Mouse (Mus musculus): ENCODE measurements at regions not wholly inside any gene's neighbourhood (a gene's known extent, or its start where the extent isn't known, plus 50 kb on each side); places are given as distances from the start of the nearest gene placed in this dataset.

DNA sequence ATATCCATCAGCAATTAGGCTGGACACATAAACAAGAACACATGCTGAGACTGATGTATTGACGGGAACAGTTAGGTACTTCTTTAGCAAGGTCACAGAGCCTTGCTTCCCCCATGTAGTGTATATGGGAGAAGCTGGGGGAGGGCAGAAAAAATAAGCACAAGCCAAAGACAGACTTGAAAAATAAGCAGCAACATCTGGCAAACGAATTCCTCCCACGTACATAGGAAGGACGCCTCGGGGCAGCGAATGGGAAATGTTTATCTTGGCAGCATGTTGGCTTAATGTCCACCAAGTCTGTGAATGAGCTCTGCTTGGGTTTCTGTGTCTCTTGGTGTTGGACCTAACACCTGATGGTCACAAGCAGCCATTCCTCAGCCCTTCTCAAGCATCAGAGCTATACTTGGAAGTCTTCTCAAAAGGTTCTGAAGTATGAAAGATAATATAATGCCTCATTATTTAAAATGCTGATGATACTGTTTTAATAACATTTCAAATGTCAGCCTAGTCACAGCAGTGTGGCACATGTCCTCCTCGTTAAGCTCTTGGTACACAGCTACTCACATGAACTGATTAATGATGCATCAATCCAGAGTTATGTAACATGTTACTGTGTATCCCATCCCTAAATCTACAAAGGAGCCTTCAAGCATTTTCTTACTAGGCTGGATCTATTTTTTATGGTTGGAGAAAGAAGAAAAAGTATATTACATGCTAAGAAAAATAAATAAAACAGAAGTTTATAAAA is 118.3 kb upstream of the Ednra start:
- DNase-seq: no peak
- intact Hi-C loops (cut with DNase I): no loop called here

DNA sequence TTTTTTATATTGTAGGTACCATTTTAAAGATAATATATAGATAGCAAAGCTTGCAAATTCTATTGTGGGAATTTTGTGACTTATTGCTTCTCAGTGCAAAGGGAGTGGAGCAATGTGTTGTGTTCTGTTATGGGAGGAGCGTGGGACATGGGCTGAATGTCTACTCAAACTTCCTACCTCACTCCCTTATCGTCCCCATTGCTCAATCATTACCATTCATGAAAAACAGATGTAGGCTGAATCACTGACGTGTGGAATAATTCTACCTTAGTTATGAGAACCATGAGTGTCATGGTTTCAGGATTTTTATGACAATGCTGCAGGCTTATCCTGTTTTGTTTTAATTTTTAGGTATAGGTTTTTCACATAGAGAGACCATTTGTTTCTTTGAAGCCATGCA is 119.0 kb upstream of the Ednra start:
- DNase-seq: no peak
- intact Hi-C loops (cut with DNase I): no loop called here

DNA sequence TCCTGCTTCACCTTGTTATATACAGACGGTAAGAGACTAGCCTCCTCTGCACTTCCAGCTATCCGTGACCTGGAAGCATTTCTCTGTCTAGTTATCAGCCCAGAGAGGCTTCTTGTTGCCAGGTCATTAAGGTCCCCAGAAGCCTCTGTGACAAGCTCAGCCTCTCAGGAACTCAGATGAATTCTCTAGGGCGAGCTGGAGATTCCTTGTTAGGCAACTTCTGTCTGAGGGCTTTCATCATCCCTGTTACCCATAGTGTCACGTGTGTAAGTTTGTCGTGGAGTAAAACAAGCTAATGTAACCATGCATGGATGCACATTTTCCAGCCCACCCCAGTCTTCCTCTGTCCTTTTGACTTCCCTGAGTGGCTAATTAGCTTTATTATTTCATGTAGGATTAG is 126.3 kb upstream of the Ednra start:
- intact Hi-C loops (cut with DNase I): no loop called here
- DNase-seq: no peak

DNA sequence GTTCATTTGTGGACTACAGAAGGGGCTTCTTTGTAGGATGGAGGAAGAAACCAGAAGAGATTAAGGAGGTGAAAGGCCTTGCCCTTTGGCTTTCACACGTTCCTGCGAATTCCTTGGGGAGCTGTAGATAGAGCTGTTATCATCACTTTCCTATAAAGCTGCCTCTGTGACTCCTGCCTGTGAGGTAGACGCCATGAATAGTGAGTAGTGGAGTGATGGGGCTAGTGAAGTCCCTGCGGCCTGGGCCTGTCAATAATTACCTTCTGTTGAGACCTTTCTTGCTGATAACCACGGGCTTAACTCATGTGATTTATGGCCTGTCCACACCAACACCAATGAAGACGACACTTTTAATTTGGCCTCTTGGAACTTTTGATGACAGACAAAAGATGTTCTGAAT is 146.0 kb upstream of the Ednra start:
- no peak for DNase-seq
- intact Hi-C loops (cut with DNase I): no loop called here

DNA sequence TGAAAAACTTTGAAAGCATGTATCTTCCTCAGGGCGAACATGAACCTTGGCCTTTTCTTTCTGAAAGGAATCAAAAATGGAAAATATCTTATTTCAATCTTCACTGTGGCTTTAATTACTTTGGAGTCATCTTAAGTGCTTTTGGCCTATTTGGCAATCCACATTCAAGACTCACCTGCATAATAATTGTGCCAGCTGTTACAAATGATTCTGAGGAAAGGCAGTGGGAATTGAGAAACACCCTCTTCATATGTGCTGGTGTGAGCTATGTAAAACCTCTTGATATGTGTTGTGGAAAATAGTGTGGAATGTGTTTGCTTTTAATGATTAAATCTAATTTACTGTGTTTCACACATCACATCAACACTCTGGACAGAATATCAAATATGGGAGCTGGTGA is 148.5 kb upstream of the Ednra start:
- intact Hi-C loops (cut with DNase I): no loop called here
- no peak for DNase-seq

GRCm38 (mm10) chr8:77919776-77920175 is 195.5 kb upstream of the Ednra start:
- no peak for DNase-seq
- intact Hi-C loops (cut with DNase I): no loop called here

- no peak for DNase-seq
These were observed 197.6 kb upstream of the Ednra start for GRCm38 (mm10) chr8:77921868-77922267.

DNA sequence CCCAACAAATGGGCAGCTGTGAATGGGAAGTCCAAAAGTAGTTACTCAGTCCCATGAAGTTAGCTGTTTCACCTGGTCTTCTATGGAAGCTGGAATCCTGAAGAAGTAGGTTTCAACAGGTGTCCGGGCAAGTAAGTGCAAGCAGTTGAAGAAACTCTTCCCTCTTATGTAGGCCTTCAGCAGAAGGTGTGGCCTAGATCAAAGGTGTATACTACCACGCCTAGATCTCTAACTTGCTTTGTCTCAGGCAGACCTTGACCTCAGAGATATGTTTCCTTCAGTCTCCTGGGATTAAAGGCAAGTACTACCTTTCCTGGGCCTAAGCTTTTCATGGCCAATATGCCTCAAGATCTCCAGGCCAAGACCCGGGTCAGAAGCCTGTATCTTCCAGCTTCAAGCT is 223.4 kb upstream of the Ednra start:
- intact Hi-C loops (cut with DNase I): no loop called here

More at GRCm38 (mm10) chr8:77921868-77922267, 197.6 kb upstream of the Ednra start:
- intact Hi-C loops (cut with DNase I): no loop called here

GRCm38 (mm10) chr8:77949640-77950039 is 225.4 kb upstream of the Ednra start:
- no peak for DNase-seq

More for the DNA sequence above, 223.4 kb upstream of the Ednra start:
- DNase-seq: no peak

DNA sequence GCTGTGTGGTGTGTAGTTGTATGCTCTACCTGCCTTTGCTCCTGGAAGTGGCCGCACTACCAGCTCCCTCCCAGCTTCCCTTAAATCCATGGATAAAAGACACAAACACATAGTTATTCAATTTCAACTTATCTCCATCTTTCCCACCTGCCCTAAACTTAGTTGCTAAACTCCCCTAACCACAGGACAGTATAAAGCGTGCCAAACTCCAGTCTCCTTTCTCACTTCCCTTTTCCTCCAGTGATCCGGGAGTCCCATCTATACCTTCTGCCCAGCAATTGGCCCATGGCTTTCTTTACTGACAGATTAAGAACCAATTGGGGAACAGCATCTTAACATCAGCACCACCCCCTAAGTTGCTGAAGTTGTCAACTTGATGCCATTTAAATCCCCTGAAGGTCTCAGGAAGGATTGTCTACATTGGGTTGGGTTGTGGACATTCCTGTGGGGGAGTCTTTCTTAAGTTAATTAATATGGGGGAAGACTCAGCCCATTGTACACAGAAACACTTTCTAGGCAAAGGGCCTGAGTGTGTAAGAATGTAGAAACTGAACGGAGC is 234.6 kb upstream of the Ednra start:
- intact Hi-C loops (cut with DNase I): no loop called here
- no peak for DNase-seq

More at GRCm38 (mm10) chr8:77949640-77950039, 225.4 kb upstream of the Ednra start:
- intact Hi-C loops (cut with DNase I): no loop called here

GRCm38 (mm10) chr8:77963102-77963698 is 238.9 kb upstream of the Ednra start:
- intact Hi-C loops (cut with DNase I): no loop called here

DNA sequence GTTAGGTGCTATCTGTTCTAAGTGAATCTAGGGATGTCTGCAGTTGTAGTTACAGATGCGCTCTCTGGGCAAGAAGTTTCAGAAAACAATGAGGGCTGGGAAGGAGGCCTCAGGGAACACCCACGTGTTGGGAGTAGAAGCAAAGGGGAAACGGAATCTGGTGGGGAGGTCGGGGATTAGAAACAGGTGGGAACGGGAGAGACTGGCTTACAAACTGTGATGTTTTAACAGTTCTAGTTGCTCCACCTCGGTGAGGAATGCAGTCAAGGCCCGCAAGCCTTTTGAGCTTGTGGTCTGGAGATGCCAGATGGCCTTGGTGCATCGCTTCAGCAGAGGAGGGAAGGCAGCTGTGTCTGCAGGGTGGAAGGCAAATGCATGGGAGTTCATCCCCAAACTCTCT is 242.7 kb upstream of the Ttc29 start:
- intact Hi-C loops (cut with DNase I): no loop called here
- DNase-seq: no peak

More at GRCm38 (mm10) chr8:77963102-77963698, 238.9 kb upstream of the Ednra start:
- peak; percentile 44 to 59 for DNase-seq

- intact Hi-C loops (cut with DNase I): no loop called here
These were observed 239.4 kb upstream of the Ttc29 start for GRCm38 (mm10) chr8:77973714-77974113.

GRCm38 (mm10) chr8:77979106-77979505 is 234.0 kb upstream of the Ttc29 start:
- intact Hi-C loops (cut with DNase I): no loop called here
- no peak for DNase-seq

More at GRCm38 (mm10) chr8:77973714-77974113, 239.4 kb upstream of the Ttc29 start:
- no peak for DNase-seq

DNA sequence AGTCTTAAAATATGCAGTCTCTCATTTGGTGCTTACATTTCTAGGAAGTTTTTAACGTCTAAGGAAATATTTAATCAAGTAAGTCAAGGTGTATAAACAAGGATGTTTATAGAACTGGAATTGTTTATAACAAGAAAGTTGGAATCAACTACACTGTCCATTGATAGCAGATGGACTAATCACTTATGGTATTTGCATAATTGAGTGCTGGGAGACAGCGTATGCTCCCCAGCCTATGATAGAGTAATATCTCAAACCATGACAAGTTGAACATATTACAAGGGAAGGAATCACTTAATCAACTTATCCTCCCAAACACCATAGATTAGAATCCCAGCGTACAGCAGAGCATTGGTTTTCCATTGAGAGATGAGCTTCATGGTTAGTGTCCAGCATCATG is 232.4 kb upstream of the Ttc29 start:
- no peak for DNase-seq
- intact Hi-C loops (cut with DNase I): no loop called here

DNA sequence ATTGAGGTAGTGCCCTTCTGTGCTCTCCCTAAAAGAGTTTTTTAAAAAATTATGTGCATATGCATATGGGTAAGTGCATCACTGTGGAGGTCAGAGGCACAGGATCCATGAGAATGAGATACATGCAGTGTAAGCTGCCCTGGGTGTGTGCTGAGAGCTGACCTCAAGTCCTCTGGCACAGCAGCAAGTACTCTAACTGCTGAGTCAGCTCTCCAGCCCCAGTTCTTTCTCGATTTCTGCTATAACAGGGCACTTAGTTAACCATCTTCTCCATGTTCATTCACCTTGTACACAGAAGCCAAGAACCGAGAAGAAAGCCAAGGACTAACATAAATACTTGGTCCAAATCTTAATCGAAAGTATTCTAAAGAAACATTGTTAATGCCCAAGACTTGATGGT is 231.1 kb upstream of the Ttc29 start:
- no peak for DNase-seq
- intact Hi-C loops (cut with DNase I): no loop called here

DNA sequence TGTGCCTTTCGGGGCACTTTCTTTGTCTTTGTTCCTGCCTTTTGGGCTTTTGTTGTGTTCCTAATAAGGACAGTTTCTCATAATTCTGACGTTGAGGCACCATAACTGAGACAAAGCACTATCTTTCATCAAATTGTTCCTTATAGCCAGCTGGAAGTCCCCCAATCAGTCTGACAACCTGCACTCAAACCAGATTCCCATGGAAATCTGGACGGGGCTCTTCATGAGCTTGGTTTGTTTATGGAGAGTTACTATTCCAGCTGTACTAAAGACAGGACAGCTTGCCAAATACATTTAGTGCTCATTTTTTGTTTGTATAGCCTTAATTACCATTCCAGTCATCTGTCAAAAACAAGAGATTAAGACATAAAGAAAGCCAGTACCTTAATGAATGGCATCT is 229.6 kb upstream of the Ttc29 start:
- intact Hi-C loops (cut with DNase I): no loop called here
- DNase-seq: no peak

GRCm38 (mm10) chr8:77987237-77987636 is 225.9 kb upstream of the Ttc29 start:
- DNase-seq: no peak

DNA sequence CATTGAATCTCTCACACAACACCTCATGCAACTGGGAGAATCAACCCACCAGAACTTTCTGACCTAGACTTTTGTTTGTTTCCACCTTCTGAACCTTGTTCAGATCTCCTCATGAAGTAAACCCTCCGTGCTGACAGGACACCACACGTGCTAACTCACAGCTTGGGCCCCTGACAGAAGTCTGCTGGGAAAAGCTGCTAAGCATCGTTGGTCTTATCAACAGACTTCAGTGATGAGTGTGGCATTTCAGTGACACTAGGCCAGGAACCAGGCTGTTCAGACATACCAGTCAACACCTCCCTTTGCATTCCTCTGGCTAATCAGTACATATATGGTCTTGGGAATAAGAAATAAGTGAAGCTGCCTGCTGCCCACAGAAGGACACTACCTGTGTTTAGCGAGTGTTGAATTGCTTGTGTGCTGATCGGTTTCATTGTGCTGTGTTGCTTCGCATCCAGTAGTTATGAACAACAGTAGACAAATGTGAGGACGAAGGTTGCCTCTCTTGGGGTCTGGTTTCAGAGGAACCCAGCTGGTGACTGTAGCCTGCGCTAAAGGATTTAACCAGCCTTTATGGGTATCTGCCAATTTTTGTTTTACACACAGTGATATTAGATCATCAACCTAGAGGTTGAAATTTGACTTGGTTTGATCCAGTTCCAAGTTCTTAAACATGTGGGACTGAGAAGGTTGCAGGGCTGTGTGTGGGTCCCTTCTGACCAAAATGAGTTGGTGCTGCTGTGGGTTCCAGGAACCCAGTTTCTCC is 224.6 kb upstream of the Ttc29 start:
- peak; percentile 27 to 53 for DNase-seq
- intact Hi-C loops (cut with DNase I): loop anchor here (5.0 kb wide), 1 partner anchor 266 kb away; the partner anchor contains the start of gene Ednra

More at GRCm38 (mm10) chr8:77987237-77987636, 225.9 kb upstream of the Ttc29 start:
- intact Hi-C loops (cut with DNase I): loop anchor here (5.0 kb wide), 1 partner anchor 265 kb away; the partner anchor contains the start of gene Ednra

DNA sequence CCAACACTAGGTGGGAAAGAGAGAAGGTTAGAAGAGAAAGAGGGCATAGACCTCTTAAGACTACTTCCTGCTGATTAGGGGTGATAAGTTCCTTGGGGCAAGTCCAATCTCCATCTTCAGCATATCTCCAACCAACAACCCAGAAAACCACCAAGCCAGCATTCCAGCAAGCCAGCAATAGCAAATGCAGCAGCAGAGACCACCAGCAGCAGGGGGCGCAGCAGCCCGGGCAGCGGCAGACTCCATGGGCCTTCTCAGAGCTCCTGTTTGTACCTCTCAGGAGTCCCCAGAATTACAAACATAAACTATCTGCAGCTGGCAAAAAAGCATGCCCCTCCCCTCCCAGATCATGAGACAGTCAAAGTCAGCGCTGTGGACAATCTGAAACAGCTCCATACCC is 222.0 kb upstream of the Ttc29 start:
- intact Hi-C loops (cut with DNase I): no loop called here
- DNase-seq: no peak

DNA sequence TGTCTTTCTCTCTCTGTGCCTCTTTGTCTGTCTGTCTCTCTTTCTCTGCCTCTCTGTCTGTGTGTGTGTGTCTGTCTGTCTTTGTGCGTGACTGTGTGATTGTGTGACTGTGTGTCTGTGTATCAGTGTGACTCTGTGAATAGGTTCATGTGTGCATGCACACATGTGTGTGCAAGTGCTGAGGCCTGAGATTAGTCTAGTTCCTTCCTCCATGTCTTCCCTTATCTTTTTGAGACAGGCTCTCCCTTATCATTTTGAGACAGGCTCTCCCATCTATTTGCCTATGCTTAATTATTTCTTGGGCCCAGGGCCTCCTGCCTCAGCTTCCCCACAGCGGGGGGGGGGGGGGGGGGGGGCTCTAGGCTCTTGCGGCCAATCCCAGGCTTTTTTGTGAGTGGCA is 212.8 kb upstream of the Ttc29 start:
- intact Hi-C loops (cut with DNase I): loop anchor here (5.0 to 10.0 kb wide), 3 partner anchors 176 to 576 kb away; no protein-coding TSS in a partner anchor
- no peak for DNase-seq
